Mouse (Mus musculus) lung, adult 2 months (tissue): ENCODE data around the gene Robo2. TPM values are rescaled to one million over a fixed set of nuclear protein-coding genes. Genes with fewer than 3 reads are reported as not detected.

Experiments used
- DNase-seq: peaks from one replicate; pipeline ENCODE4 v3.0.0; 2022
- H3K4me1 ChIP-seq: fragments of 200-500 bp; 2 replicates; pipeline ENCODE4 v1.6.1; 2011; ENCODE audit warnings: low read length; ENCODE audit not compliant: control insufficient read depth, insufficient read depth
- H3K4me3 ChIP-seq: fragments of 200-500 bp; replicated peaks from 2 replicates; pipeline ENCODE3; 2011; ENCODE audit warnings: low read depth, mild to moderate bottlenecking, control low read depth, low read length; ENCODE audit errors: extremely low read depth
- CTCF ChIP-seq: fragments of 200-500 bp; IDR thresholded peaks from 2 replicates; pipeline ENCODE4 v1.5.1; 2011; ENCODE audit warnings: mild to moderate bottlenecking, low read length, control low read depth; ENCODE audit not compliant: insufficient read depth
- POLR2A ChIP-seq: fragments of 200-500 bp; IDR thresholded peaks from 2 replicates; pipeline ENCODE4 v1.6.1; 2011; ENCODE audit warnings: low read depth, mild to moderate bottlenecking, control low read depth, low read length, borderline replicate concordance; ENCODE audit errors: extremely low read depth
- WGBS: fragments of 180-500 bp; shearing (Covaris S2); methylation state at CpG from one replicate; pipeline ENCODE4 v1.1.7; 2018; 5-methylcytosine and 5-hydroxymethylcytosine counted together
- polyA plus RNA-seq: library from polyadenylated mRNA; depleted of rRNA; stranded (reverse); fragments of >200 nt; gene quantifications from 2 replicates; pipeline ENCODE4 v1.2.3, GENCODE M21; 2012

Gene Robo2
- polyA plus RNA-seq, 1 experiment, result 19.7 TPM

GRCm38 (mm10) chr16:73870296-73870695 lies 541.3 kb downstream of the Robo2 start:
- 45% methylated on average over 5 of the region's 5 CpGs for WGBS
- TF ChIP-seq CTCF, result no peak
- TF ChIP-seq POLR2A, result no peak
- DNase-seq, result no peak
- Histone ChIP-seq H3K4me1 (no peaks in the 10 kb centered on the region), H3K4me3 (no peak overlapping the region)

GRCm38 (mm10) chr16:73869527-73870212 lies 542.0 kb downstream of the Robo2 start:
- DNase-seq, result no peak
- WGBS, result 30% methylated on average over 7 of the region's 7 CpGs
- Histone ChIP-seq H3K4me3 (no peak overlapping the region), H3K4me1 (no peaks in the 10 kb centered on the region)
- no peak for TF ChIP-seq CTCF
- TF ChIP-seq POLR2A, result no peak

- Histone ChIP-seq H3K4me1 (no peaks in the 10 kb centered on the region; the same call in 1 of the 2 replicates), H3K4me3 (no peak overlapping the region)
- no peak for DNase-seq
- 57% methylated on average over 9 of the region's 9 CpGs for WGBS
- no peak for TF ChIP-seq POLR2A
- no peak for TF ChIP-seq CTCF
These were observed 547.0 kb downstream of the Robo2 start for GRCm38 (mm10) chr16:73864625-73865024.

- TF ChIP-seq POLR2A, result no peak
- no peak for TF ChIP-seq CTCF
- 10% methylated on average over 3 of the region's 3 CpGs for WGBS
- Histone ChIP-seq H3K4me1 (no peaks in the 10 kb centered on the region; the same call in 1 of the 2 replicates), H3K4me3 (no peak overlapping the region)
- no peak for DNase-seq
These were observed 547.9 kb downstream of the Robo2 start for GRCm38 (mm10) chr16:73863748-73864147.

- Histone ChIP-seq H3K4me1 (no peaks in the 10 kb centered on the region; the same call in 1 of the 2 replicates), H3K4me3 (no peak overlapping the region)
- 89% methylated on average over 2 of the region's 2 CpGs for WGBS
- DNase-seq, result no peak
- TF ChIP-seq CTCF, result no peak
- TF ChIP-seq POLR2A, result no peak
These were observed 552.9 kb downstream of the Robo2 start for GRCm38 (mm10) chr16:73858717-73859116.

GRCm38 (mm10) chr16:73855821-73856220 lies 555.8 kb downstream of the Robo2 start:
- no peak for DNase-seq

More at GRCm38 (mm10) chr16:73855821-73856220, 555.8 kb downstream of the Robo2 start:
- H3K4me3 ChIP-seq, result no peak overlapping the region
- 70% methylated on average over 3 of the region's 3 CpGs for WGBS
- H3K4me1 ChIP-seq, result no peaks in the 10 kb centered on the region
- no peak for TF ChIP-seq POLR2A
- TF ChIP-seq CTCF, result no peak
